Mouse (Mus musculus): ENCODE results near the gene Nabp2. TPM values are rescaled to one million over a fixed set of nuclear protein-coding genes. Genes with fewer than 3 reads are reported as not detected.

The Nabp2 gene
- total RNA-seq, 1 experiment, result 25.3 TPM

DNA sequence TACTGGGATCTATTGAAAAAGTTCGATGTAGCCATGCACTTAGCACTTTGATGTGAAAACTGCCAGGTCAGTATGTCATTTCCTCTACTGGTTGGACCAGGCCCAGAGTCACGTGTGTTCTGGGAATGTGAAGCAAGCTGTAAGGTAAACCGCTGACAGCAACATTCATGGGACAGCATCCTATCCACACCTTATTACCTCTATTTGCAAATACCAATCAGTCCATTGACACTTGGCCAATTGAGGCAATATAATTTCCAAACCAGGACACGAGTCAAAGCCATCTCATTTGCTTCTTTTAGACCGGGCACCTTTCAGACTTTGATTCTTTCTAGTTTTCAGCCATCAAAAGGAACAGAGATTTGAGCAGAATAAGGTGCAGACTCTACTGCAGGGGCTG, 17.8 kb upstream of the Nabp2 start:
- H3K4me1 ChIP-seq (ENCODE audit: control insufficient read depth in 2 of 2, insufficient read depth in 2 of 2, low read length in 2 of 2, poor library complexity in 1 of 2), result peaks cover 0 to 4% of the 10 kb centered on the region in 2 experiments; a peak in 1 of 4 replicates
- H3K36me3 ChIP-seq (ENCODE audit: control insufficient read depth, insufficient read depth, low read length, poor library complexity, severe bottlenecking), result peaks cover 12% of the 10 kb centered on the region
- TF ChIP-seq MAFK (IDR thresholded peaks at IDR 0.05; ENCODE audit: insufficient read depth, low read depth, low read length) (no peak), ZC3H11A (IDR thresholded peaks at IDR 0.05; ENCODE audit: borderline replicate concordance, low read depth, low read length) (no peak), ZNF384 (IDR thresholded peaks at IDR 0.05; ENCODE audit: low read depth, low read length) (no peak), CHD2 (IDR thresholded peaks at IDR 0.05; ENCODE audit: low read depth, low read length) (no peak), HCFC1 (IDR thresholded peaks at IDR 0.05; ENCODE audit: borderline replicate concordance, insufficient read depth, low read length) (no peak)
- no peak overlapping the region for H3K9ac ChIP-seq (ENCODE audit: insufficient read depth, low read depth, low read length, poor library complexity, severe bottlenecking)
- in situ Hi-C loops (cut with MboI; ENCODE audit: low sequenced_read_pairs in 2 of 2, unreplicated experiment in 2 of 2), result no loop called here
- no peak overlapping the region for H3K4me3 ChIP-seq (ENCODE audit: insufficient read depth in 1 of 2, low read depth in 1 of 2, low read length in 2 of 2, poor library complexity in 1 of 2, severe bottlenecking in 1 of 2)
- no peak overlapping the region for H3K27ac ChIP-seq (ENCODE audit: insufficient read depth, low read depth, low read length, poor library complexity, severe bottlenecking)
- no peaks in the 10 kb centered on the region for H3K9me3 ChIP-seq (ENCODE audit: control insufficient read depth, insufficient read depth, low read depth, low read length)
- no peak for DNase-seq (ENCODE audit: low read depth, low spot score)

DNA sequence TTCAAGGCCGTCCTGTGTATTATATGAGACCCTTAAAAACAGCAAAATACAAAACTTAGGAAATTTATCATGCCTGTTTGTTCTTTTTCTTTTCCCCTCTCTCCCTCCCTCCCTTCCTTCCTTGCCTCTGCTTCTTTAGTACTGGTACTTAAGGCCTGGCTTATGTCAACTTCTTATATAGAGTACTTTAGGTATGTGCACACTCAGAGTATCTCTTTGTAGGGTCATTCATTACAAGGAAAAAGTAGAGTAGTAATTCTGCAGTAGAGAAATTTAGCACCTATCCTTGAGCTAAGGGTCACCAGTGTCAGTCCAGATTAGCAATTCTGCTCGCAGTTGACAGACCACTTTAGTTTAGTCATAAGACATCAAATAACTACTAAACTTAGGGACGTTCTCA, 14.0 kb upstream of the Nabp2 start:
- no peak overlapping the region for H3K27ac ChIP-seq (ENCODE audit: insufficient read depth, low read depth, low read length, poor library complexity, severe bottlenecking)
- TF ChIP-seq ZC3H11A (IDR thresholded peaks at IDR 0.05; ENCODE audit: borderline replicate concordance, low read depth, low read length) (no peak), MAFK (IDR thresholded peaks at IDR 0.05; ENCODE audit: insufficient read depth, low read depth, low read length) (no peak), ZNF384 (IDR thresholded peaks at IDR 0.05; ENCODE audit: low read depth, low read length) (no peak), CHD2 (IDR thresholded peaks at IDR 0.05; ENCODE audit: low read depth, low read length) (no peak), HCFC1 (IDR thresholded peaks at IDR 0.05; ENCODE audit: borderline replicate concordance, insufficient read depth, low read length) (no peak)
- no peak overlapping the region for H3K4me3 ChIP-seq (ENCODE audit: insufficient read depth in 1 of 2, low read depth in 1 of 2, low read length in 2 of 2, poor library complexity in 1 of 2, severe bottlenecking in 1 of 2)
- H3K9ac ChIP-seq (ENCODE audit: insufficient read depth, low read depth, low read length, poor library complexity, severe bottlenecking), result no peak overlapping the region
- peaks cover 0 to 4% of the 10 kb centered on the region in 2 experiments; a peak in 2 of 4 replicates for H3K4me1 ChIP-seq (ENCODE audit: control insufficient read depth in 2 of 2, insufficient read depth in 2 of 2, low read length in 2 of 2, poor library complexity in 1 of 2)
- H3K36me3 ChIP-seq (ENCODE audit: control insufficient read depth, insufficient read depth, low read length, poor library complexity, severe bottlenecking), result peaks cover 18% of the 10 kb centered on the region
- in situ Hi-C loops (cut with MboI; ENCODE audit: low sequenced_read_pairs in 2 of 2, unreplicated experiment in 2 of 2), result no loop called here
- no peak for DNase-seq (ENCODE audit: low read depth, low spot score)
- no peaks in the 10 kb centered on the region for H3K9me3 ChIP-seq (ENCODE audit: control insufficient read depth, insufficient read depth, low read depth, low read length)

DNA sequence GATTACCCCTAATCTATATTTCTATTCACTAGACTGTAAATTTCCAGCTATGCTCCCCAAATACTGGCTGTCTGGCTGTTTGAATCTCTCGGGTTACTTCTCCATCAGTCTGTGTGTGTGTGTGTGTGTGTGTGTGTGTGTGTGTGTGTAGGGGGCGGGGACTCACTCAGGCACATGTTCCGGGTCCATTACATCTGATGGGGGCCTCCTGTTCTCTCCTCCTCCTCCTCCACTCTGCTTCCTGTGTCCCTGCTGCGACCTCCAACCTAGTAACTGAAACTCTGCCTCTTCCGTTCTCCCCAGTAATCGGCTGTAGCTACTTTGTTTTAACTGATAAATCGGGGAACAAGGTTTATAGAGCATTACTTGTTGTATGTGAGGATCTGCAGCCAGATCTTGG, 13.3 kb upstream of the Nabp2 start:
- no peak for DNase-seq (ENCODE audit: low read depth, low spot score)
- Histone ChIP-seq H3K36me3 (ENCODE audit: control insufficient read depth, insufficient read depth, low read length, poor library complexity, severe bottlenecking) (peaks cover 16% of the 10 kb centered on the region), H3K4me3 (ENCODE audit: insufficient read depth in 1 of 2, low read depth in 1 of 2, low read length in 2 of 2, poor library complexity in 1 of 2, severe bottlenecking in 1 of 2) (no peak overlapping the region), H3K9me3 (ENCODE audit: control insufficient read depth, insufficient read depth, low read depth, low read length) (no peaks in the 10 kb centered on the region), H3K4me1 (ENCODE audit: control insufficient read depth in 2 of 2, insufficient read depth in 2 of 2, low read length in 2 of 2, poor library complexity in 1 of 2) (peaks cover 0 to 4% of the 10 kb centered on the region in 2 experiments; a peak in 2 of 4 replicates), H3K27ac (ENCODE audit: insufficient read depth, low read depth, low read length, poor library complexity, severe bottlenecking) (no peak overlapping the region), H3K9ac (ENCODE audit: insufficient read depth, low read depth, low read length, poor library complexity, severe bottlenecking) (no peak overlapping the region; the same call in 1 of the 2 replicates)
- in situ Hi-C loops (cut with MboI; ENCODE audit: low sequenced_read_pairs in 2 of 2, unreplicated experiment in 2 of 2), result no loop called here
- TF ChIP-seq HCFC1 (IDR thresholded peaks at IDR 0.05; ENCODE audit: borderline replicate concordance, insufficient read depth, low read length) (no peak), ZC3H11A (IDR thresholded peaks at IDR 0.05; ENCODE audit: borderline replicate concordance, low read depth, low read length) (no peak), MAFK (IDR thresholded peaks at IDR 0.05; ENCODE audit: insufficient read depth, low read depth, low read length) (no peak), ZNF384 (IDR thresholded peaks at IDR 0.05; ENCODE audit: low read depth, low read length) (no peak), CHD2 (IDR thresholded peaks at IDR 0.05; ENCODE audit: low read depth, low read length) (no peak)

DNA sequence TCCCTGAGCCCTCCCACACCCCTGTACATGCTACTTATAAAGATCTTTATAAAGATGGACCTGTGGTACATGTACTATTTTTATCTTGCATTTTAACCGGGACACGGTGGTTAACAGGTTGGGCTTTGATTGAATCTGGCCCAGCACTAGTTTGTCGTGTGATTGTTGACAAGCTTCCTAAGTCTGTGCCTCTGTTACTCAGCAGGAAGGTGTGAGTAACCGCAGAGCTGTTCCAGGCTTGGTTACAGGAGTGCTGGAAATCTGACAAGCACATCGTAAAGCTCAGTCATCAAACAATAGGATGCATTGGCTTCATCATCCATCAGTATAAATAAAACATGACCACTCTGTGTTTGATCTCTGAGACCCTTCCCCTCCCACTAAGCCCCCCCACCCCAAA, 11.1 kb upstream of the Nabp2 start:
- peaks cover 11% of the 10 kb centered on the region for H3K36me3 ChIP-seq (ENCODE audit: control insufficient read depth, insufficient read depth, low read length, poor library complexity, severe bottlenecking)
- TF ChIP-seq ZNF384 (IDR thresholded peaks at IDR 0.05; ENCODE audit: low read depth, low read length), result no peak
- no peak for TF ChIP-seq ZC3H11A (IDR thresholded peaks at IDR 0.05; ENCODE audit: borderline replicate concordance, low read depth, low read length)
- no peak for TF ChIP-seq MAFK (IDR thresholded peaks at IDR 0.05; ENCODE audit: insufficient read depth, low read depth, low read length)
- no peak for TF ChIP-seq CHD2 (IDR thresholded peaks at IDR 0.05; ENCODE audit: low read depth, low read length)
- H3K9ac ChIP-seq (ENCODE audit: insufficient read depth, low read depth, low read length, poor library complexity, severe bottlenecking), result no peak overlapping the region
- H3K4me1 ChIP-seq (ENCODE audit: control insufficient read depth in 2 of 2, insufficient read depth in 2 of 2, low read length in 2 of 2, poor library complexity in 1 of 2), result peaks cover 2 to 4% of the 10 kb centered on the region in 2 experiments; a peak in 3 of 4 replicates
- no peak overlapping the region for H3K27ac ChIP-seq (ENCODE audit: insufficient read depth, low read depth, low read length, poor library complexity, severe bottlenecking)
- in situ Hi-C loops (cut with MboI; ENCODE audit: low sequenced_read_pairs in 2 of 2, unreplicated experiment in 2 of 2), result no loop called here
- no peak for DNase-seq (ENCODE audit: low read depth, low spot score)
- H3K4me3 ChIP-seq (ENCODE audit: insufficient read depth in 1 of 2, low read depth in 1 of 2, low read length in 2 of 2, poor library complexity in 1 of 2, severe bottlenecking in 1 of 2), result no peak overlapping the region
- no peaks in the 10 kb centered on the region for H3K9me3 ChIP-seq (ENCODE audit: control insufficient read depth, insufficient read depth, low read depth, low read length)

DNA sequence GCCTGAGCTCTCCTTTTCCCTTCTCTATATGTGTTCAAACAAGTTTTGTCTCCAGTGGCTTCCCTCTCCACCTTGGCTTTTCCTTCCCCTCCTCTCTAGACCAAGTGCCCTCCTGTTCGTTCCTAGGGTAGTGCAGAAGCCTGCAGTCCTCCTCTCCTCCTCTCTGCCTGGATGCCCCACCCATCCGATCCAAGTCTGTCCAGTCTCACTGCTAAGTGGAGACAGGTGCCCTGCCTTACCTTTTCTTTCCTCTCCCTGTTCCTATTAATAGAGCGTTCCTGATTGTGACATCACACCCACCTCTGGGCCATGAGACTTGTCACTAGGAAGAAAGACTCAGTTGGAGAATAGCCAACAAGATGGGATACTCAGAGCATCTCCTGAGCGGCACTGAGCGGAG, 3.6 kb upstream of the Nabp2 start:
- no peak overlapping the region for H3K9ac ChIP-seq (ENCODE audit: insufficient read depth, low read depth, low read length, poor library complexity, severe bottlenecking)
- no peak for DNase-seq (ENCODE audit: low read depth, low spot score)
- H3K9me3 ChIP-seq (ENCODE audit: control insufficient read depth, insufficient read depth, low read depth, low read length), result no peaks in the 10 kb centered on the region
- peaks cover 19% of the 10 kb centered on the region for H3K36me3 ChIP-seq (ENCODE audit: control insufficient read depth, insufficient read depth, low read length, poor library complexity, severe bottlenecking)
- TF ChIP-seq ZC3H11A (IDR thresholded peaks at IDR 0.05; ENCODE audit: borderline replicate concordance, low read depth, low read length), result no peak
- no peak for TF ChIP-seq CHD2 (IDR thresholded peaks at IDR 0.05; ENCODE audit: low read depth, low read length)
- no peak for TF ChIP-seq ZNF384 (IDR thresholded peaks at IDR 0.05; ENCODE audit: low read depth, low read length)
- TF ChIP-seq HCFC1 (IDR thresholded peaks at IDR 0.05; ENCODE audit: borderline replicate concordance, insufficient read depth, low read length), result no peak
- TF ChIP-seq MAFK (IDR thresholded peaks at IDR 0.05; ENCODE audit: insufficient read depth, low read depth, low read length), result no peak
- no peak overlapping the region for H3K4me3 ChIP-seq (ENCODE audit: insufficient read depth in 1 of 2, low read depth in 1 of 2, low read length in 2 of 2, poor library complexity in 1 of 2, severe bottlenecking in 1 of 2)
- H3K27ac ChIP-seq (ENCODE audit: insufficient read depth, low read depth, low read length, poor library complexity, severe bottlenecking), result no peak overlapping the region
- peaks cover 4 to 5% of the 10 kb centered on the region in 2 experiments; a peak in 2 of 4 replicates for H3K4me1 ChIP-seq (ENCODE audit: control insufficient read depth in 2 of 2, insufficient read depth in 2 of 2, low read length in 2 of 2, poor library complexity in 1 of 2)
- in situ Hi-C loops (cut with MboI; ENCODE audit: low sequenced_read_pairs in 2 of 2, unreplicated experiment in 2 of 2), result no loop called here
